Mouse (Mus musculus): ENCODE results near the gene Mcts1. TPM values are rescaled to one million over a fixed set of nuclear protein-coding genes. Genes with fewer than 3 reads are reported as not detected.

Gene Mcts1
- 11.1 and 12.4 TPM in 2 replicates for polyA plus RNA-seq (2012; rRNA removed)

DNA sequence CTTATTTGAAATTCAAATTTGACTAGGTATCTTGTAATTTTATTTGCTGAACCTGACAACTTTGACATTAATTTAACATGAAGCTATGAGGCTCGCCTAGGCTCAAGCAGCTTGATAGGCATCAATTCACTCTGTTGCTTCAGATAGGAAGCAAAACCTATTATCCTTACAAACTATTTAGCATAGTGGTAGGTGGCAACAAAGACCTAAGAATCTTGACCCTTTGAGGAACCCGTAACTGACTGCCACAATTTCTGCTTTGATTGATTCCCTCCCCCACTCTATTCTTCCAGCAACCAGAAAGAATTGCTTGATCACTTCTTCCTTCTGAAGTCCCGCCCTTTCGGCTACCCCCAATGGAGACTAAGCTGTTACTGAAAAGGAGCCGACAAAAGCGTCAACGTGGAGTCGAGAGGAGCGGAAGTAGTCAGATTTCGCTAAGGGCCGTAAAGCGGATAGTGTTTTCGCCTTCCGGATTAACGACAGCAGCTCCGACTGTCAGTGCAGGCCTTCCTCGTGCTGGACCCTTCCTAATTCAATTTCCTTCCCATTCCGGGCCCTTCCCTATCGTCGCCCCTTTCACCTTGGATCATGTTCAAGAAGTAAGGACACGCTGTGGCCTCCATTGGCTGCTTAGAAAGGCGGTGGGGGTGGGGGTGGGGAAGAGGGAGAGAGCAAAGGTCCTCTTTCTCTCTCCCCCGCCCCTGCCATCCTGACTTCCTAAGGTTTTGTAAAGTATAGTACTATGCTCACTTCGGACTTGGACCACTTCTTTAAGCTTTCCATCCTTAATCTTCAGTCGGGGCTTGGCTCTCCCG, at the start of gene Mcts1:
Gene Mcts1, plus strand, starts transcription at position 402 of the 818 bp plus-strand sequence.
- Histone ChIP-seq H3K4me1 (replicated peaks; ENCODE audit: control insufficient read depth, insufficient read depth, low read length) (no peaks in the 10 kb centered on the region), H3K4me3 (ENCODE audit: control insufficient read depth, insufficient read depth, low read length) (peak within 1 kb of the TSS; percentile 88), H3K36me3 (ENCODE audit: control insufficient read depth, insufficient read depth, low read length) (no peaks in the 10 kb centered on the region), H3K27me3 (ENCODE audit: control insufficient read depth, insufficient read depth, low read length) (no peaks in the 10 kb centered on the region), H3K27ac (ENCODE audit: control insufficient read depth, insufficient read depth, low read length) (peak within 1 kb of the TSS; percentile 68)
- under 1% methylated on average over 26 of the region's 26 CpGs for WGBS
- peak; percentile 63 for DNase-seq
- TF ChIP-seq POLR2A (IDR thresholded peaks at IDR 0.05; ENCODE audit: control insufficient read depth, extremely low read depth, insufficient read depth, low read length, poor library complexity) (no peak), CTCF (IDR thresholded peaks at IDR 0.05; ENCODE audit: borderline replicate concordance, control insufficient read depth, extremely low read depth, insufficient read depth, low read length, poor library complexity) (no peak)

DNA sequence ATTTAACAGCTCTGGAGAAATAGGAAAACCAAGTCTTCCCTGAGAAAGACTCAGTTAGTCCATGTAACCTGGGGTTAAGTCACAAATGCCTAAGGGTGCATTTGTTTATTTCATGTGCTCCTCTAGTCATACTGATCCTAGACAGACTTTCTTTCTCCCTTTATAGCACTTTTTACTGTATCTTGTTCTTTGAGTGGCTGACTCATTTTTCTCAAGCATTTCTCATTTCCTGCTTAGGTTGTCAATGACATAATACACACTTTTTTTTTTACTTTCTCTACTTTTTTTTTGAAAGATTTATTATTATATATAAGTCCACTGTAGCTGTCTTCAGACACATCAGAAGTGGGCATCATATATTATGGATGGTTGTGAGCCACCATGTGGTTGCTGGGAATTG, 47.1 kb upstream of the Mcts1 start:
- no peak for TF ChIP-seq CTCF (IDR thresholded peaks at IDR 0.05; ENCODE audit: borderline replicate concordance, control insufficient read depth, extremely low read depth, insufficient read depth, low read length, poor library complexity)
- TF ChIP-seq POLR2A (IDR thresholded peaks at IDR 0.05; ENCODE audit: control insufficient read depth, extremely low read depth, insufficient read depth, low read length, poor library complexity): no peak
- H3K36me3 ChIP-seq (ENCODE audit: control insufficient read depth, insufficient read depth, low read length): peaks cover 12% of the 10 kb centered on the region
- H3K27ac ChIP-seq (ENCODE audit: control insufficient read depth, insufficient read depth, low read length): no peak overlapping the region
- DNase-seq: no peak
- H3K4me1 ChIP-seq (replicated peaks; ENCODE audit: control insufficient read depth, insufficient read depth, low read length): no peaks in the 10 kb centered on the region
- H3K4me3 ChIP-seq (ENCODE audit: control insufficient read depth, insufficient read depth, low read length): no peak overlapping the region
- H3K27me3 ChIP-seq (ENCODE audit: control insufficient read depth, insufficient read depth, low read length): no peaks in the 10 kb centered on the region

DNA sequence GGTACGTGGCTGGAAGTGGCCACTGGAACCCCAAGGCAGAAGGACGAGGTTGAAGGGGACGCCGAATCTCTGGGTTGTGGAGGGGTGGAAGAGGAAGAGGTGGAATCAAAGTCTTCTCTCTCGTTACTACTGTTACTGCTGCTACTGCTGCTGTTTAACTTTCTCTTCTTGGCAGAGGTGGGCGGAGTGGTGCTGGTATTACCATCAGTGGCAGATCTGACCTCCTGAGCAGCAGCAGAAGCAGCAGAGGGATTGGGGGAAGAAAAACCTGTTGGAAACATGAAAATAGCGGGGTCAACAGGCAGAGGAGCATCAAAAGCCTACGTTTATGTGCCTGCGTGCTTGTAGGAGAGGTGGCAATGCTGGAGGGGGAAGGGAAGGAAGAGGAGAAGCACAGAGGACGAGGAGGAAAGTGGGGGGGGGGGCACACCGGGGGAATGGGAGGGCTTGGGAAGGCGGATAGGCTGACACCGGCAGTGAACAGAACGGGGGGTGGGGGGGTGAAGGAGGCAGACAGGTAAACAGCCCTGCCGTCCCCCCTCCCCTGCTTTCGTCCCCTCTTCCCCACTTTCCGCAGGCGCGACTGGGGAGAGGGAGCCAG, 36.3 kb upstream of the Mcts1 start:
- H3K27me3 ChIP-seq (ENCODE audit: control insufficient read depth, insufficient read depth, low read length): no peaks in the 10 kb centered on the region
- 1% methylated on average over 9 of the region's 19 CpGs for WGBS
- H3K36me3 ChIP-seq (ENCODE audit: control insufficient read depth, insufficient read depth, low read length): peaks cover 7% of the 10 kb centered on the region; the same call in 1 of the 2 replicates
- peak; percentile 23 for DNase-seq
- TF ChIP-seq CTCF (IDR thresholded peaks at IDR 0.05; ENCODE audit: borderline replicate concordance, control insufficient read depth, extremely low read depth, insufficient read depth, low read length, poor library complexity): no peak
- TF ChIP-seq POLR2A (IDR thresholded peaks at IDR 0.05; ENCODE audit: control insufficient read depth, extremely low read depth, insufficient read depth, low read length, poor library complexity): no peak
- H3K27ac ChIP-seq (ENCODE audit: control insufficient read depth, insufficient read depth, low read length): peak overlapping the region; percentile 89
- peak overlapping the region; percentile 97 for H3K4me3 ChIP-seq (ENCODE audit: control insufficient read depth, insufficient read depth, low read length)
- H3K4me1 ChIP-seq (replicated peaks; ENCODE audit: control insufficient read depth, insufficient read depth, low read length): peaks cover 2% of the 10 kb centered on the region; the same call in 1 of the 2 replicates

DNA sequence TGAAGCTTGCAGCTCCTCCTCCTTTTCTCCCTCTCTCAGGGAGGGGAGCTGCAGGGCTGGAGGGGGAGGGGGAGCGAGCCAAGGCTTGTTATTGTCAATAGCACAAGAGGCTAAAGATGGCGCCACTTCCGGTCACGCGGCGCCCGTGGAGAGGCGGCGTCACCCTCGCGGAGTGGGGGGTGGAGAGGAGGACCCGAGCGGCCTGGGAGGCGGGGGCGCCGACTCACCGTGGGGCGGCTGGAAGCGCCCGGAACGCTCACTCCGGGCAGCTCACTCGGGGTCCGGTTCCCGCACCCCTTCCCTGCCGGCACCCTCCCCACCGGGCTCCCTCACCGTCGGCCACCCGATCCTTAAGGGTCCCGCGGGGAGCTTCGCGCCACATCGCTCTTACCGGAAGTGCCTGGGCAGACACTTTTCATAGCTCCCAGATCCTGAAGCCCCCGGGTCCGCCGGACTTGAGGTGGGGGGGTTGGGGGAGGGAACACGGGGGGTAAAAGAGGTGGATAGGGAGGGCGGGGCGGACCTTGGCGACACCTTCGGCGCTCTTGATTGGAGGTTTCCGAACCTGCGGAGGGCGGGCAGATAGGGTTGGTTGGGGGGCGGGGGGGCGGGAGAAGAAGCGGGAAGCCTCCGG, 35.7 kb upstream of the Mcts1 start:
- TF ChIP-seq CTCF (IDR thresholded peaks at IDR 0.05; ENCODE audit: borderline replicate concordance, control insufficient read depth, extremely low read depth, insufficient read depth, low read length, poor library complexity) (no peak), POLR2A (IDR thresholded peaks at IDR 0.05; ENCODE audit: control insufficient read depth, extremely low read depth, insufficient read depth, low read length, poor library complexity) (peak; percentile 32; the same call in 1 of the 2 replicates)
- Histone ChIP-seq H3K4me3 (ENCODE audit: control insufficient read depth, insufficient read depth, low read length) (peak overlapping the region; percentile 97), H3K36me3 (ENCODE audit: control insufficient read depth, insufficient read depth, low read length) (peaks cover 7% of the 10 kb centered on the region; the same call in 1 of the 2 replicates), H3K27me3 (ENCODE audit: control insufficient read depth, insufficient read depth, low read length) (no peaks in the 10 kb centered on the region), H3K4me1 (replicated peaks; ENCODE audit: control insufficient read depth, insufficient read depth, low read length) (peaks cover 2% of the 10 kb centered on the region; the same call in 1 of the 2 replicates), H3K27ac (ENCODE audit: control insufficient read depth, insufficient read depth, low read length) (peak overlapping the region; percentile 89)
- DNase-seq: peak; percentile 79
- whole genome bisulfite sequencing: 3% methylated on average over 38 of the region's 52 CpGs

DNA sequence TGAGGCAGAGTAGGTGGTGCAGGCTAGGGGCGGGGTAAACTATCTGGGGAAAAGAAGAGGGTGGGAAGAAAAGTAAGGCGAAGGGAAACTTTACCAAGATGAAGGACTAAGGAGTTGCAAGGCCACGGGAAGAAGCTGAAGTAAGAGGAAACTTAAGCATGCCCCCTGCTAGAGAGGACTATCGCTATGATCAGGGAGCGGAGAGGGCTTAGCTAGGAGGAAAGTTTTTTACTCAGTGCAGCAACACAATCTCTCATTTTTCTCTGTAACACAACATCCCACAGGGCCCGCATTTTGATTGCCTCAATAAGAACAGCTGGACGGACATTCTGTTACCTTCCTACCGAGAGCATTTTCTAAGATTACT, 35.2 kb upstream of the Mcts1 start:
- DNase-seq: no peak
- no peak for TF ChIP-seq CTCF (IDR thresholded peaks at IDR 0.05; ENCODE audit: borderline replicate concordance, control insufficient read depth, extremely low read depth, insufficient read depth, low read length, poor library complexity)
- TF ChIP-seq POLR2A (IDR thresholded peaks at IDR 0.05; ENCODE audit: control insufficient read depth, extremely low read depth, insufficient read depth, low read length, poor library complexity): no peak
- peaks cover 7% of the 10 kb centered on the region; the same call in 1 of the 2 replicates for H3K36me3 ChIP-seq (ENCODE audit: control insufficient read depth, insufficient read depth, low read length)
- 1% methylated on average over 8 of the region's 8 CpGs for WGBS
- H3K27me3 ChIP-seq (ENCODE audit: control insufficient read depth, insufficient read depth, low read length): no peaks in the 10 kb centered on the region
- no peak overlapping the region for H3K27ac ChIP-seq (ENCODE audit: control insufficient read depth, insufficient read depth, low read length)
- peak overlapping the region; percentile 36; the same call in 1 of the 2 replicates for H3K4me3 ChIP-seq (ENCODE audit: control insufficient read depth, insufficient read depth, low read length)
- peaks cover 2% of the 10 kb centered on the region; the same call in 1 of the 2 replicates for H3K4me1 ChIP-seq (replicated peaks; ENCODE audit: control insufficient read depth, insufficient read depth, low read length)

DNA sequence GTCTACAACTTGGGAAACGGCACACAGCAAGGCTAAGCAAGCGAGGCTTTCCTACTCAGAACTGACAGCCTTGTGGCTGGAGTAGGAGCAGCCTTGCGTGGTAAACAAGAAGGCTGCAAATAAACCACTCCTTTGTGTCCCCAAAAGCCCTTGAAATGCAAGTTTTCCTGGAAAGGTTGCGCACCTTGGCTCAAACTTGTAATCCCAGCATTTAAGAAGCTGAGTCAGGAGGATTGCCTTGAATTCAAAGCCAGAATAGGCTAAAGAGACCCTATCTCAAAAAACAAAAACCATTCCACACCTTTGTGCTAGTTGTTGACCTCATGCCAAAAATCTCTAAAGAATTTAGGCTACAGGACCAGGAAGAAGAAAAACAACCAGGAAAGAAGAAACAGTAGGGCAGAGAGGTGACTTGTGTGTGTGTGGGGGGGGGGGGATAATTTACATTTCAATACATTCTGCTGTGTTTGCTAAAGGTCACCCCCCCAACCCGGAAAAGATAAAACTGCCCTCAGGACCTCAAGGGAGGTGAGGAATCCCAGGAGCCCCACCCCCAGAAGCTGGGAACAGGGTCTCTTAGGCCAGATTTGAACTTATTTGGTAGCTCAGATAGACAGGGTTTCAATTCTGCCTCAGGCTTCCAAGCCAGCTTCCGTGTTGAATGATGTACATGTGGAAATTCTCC, 33.7 kb upstream of the Mcts1 start:
- 96% methylated on average over 6 of the region's 6 CpGs for WGBS
- Histone ChIP-seq H3K36me3 (ENCODE audit: control insufficient read depth, insufficient read depth, low read length) (no peaks in the 10 kb centered on the region), H3K4me1 (replicated peaks; ENCODE audit: control insufficient read depth, insufficient read depth, low read length) (peaks cover 2% of the 10 kb centered on the region; the same call in 1 of the 2 replicates), H3K4me3 (ENCODE audit: control insufficient read depth, insufficient read depth, low read length) (no peak overlapping the region), H3K27ac (ENCODE audit: control insufficient read depth, insufficient read depth, low read length) (no peak overlapping the region), H3K27me3 (ENCODE audit: control insufficient read depth, insufficient read depth, low read length) (no peaks in the 10 kb centered on the region)
- DNase-seq: no peak
- TF ChIP-seq CTCF (IDR thresholded peaks at IDR 0.05; ENCODE audit: borderline replicate concordance, control insufficient read depth, extremely low read depth, insufficient read depth, low read length, poor library complexity) (no peak), POLR2A (IDR thresholded peaks at IDR 0.05; ENCODE audit: control insufficient read depth, extremely low read depth, insufficient read depth, low read length, poor library complexity) (no peak)

Data from thymus, adult 2 months (tissue).